Mouse (Mus musculus) midbrain, embryonic 14.5 days (tissue): ENCODE measurements around the gene Leprot. TPM values are rescaled to one million over a fixed set of nuclear protein-coding genes. Genes with fewer than 3 reads are reported as not detected.
A peak's percentile ranks its signal among the peaks of the same experiment; 100 is the strongest.

Experiments used
- ATAC-seq: fragments of 200-750 bp; cut with Nextera tagmentation; 2 replicates; pipeline ENCODE4 v1.8.0; 2017; ENCODE audit warnings: moderate number of reproducible peaks, moderate library complexity; ENCODE audit not compliant: low FRiP score, low TSS enrichment
- DNase-seq: peaks from one replicate; pipeline ENCODE4 v3.0.0-alpha.2; 2015
- H3K27ac ChIP-seq: fragments of 300-500 bp; sonication (generic); replicated peaks from 2 replicates; pipeline ENCODE4 v1.5.1; 2014; ENCODE audit warnings: mild to moderate bottlenecking, low read depth, low read length, moderate library complexity
- H3K27me3 ChIP-seq: fragments of 300-500 bp; sonication (generic); 2 replicates; pipeline ENCODE4 v1.6.1; 2014; ENCODE audit warnings: low read length, control low read depth, mixed read lengths; ENCODE audit not compliant: control insufficient read depth, insufficient read depth
- H3K36me3 ChIP-seq: fragments of 300-500 bp; sonication (generic); 2 replicates; pipeline ENCODE4 v1.6.1; 2014; ENCODE audit warnings: low read length, control low read depth; ENCODE audit not compliant: control insufficient read depth, insufficient read depth
- H3K4me1 ChIP-seq: fragments of 300-500 bp; sonication (generic); 2 replicates; pipeline ENCODE4 v1.6.1; 2014; ENCODE audit warnings: mild to moderate bottlenecking, antibody characterized with exemption, low read length, control low read depth; ENCODE audit not compliant: control insufficient read depth, insufficient read depth
- H3K4me2 ChIP-seq: fragments of 300-500 bp; sonication (generic); 2 replicates; pipeline ENCODE4 v1.6.1; 2014; ENCODE audit warnings: mild to moderate bottlenecking, low read length, moderate library complexity
- H3K4me3 ChIP-seq: fragments of 300-500 bp; sonication (generic); replicated peaks from 2 replicates; pipeline ENCODE4 v1.5.1; 2014; ENCODE audit warnings: low read depth, low read length
- H3K9ac ChIP-seq: fragments of 300-500 bp; sonication (generic); replicated peaks from 2 replicates; pipeline ENCODE4 v1.6.1; 2014; ENCODE audit warnings: mild to moderate bottlenecking, low read length, moderate library complexity
- H3K9me3 ChIP-seq: fragments of 300-500 bp; sonication (generic); 2 replicates; pipeline ENCODE4 v1.6.1; 2016; ENCODE audit warnings: low read length, control low read depth, mixed read lengths; ENCODE audit not compliant: control insufficient read depth
- WGBS: fragments of 180-500 bp; shearing (Covaris S2); extraction: QIAGEN DNeasy Blood & Tissue Kit; methylation state at CpG from one replicate; pipeline ENCODE4 v1.1.7; 2014; 5-methylcytosine and 5-hydroxymethylcytosine counted together
- polyA plus RNA-seq: library from polyadenylated mRNA; unstranded; fragments of >200 nt; fragmentation: Nextera tagmentation; extraction: Ambion mirVana; gene quantifications from 2 replicates; pipeline ENCODE4 v1.2.1, GENCODE M21; 2014

Gene Leprot
- polyA plus RNA-seq, 1 experiment from 2014 or later = 102 TPM

- no peak overlapping the region for H3K4me2 ChIP-seq
- 91% methylated on average over 1 of the region's 1 CpGs for WGBS
- H3K4me1 ChIP-seq = no peaks in the 10 kb centered on the region
- H3K27me3 ChIP-seq = no peaks in the 10 kb centered on the region
- peaks cover 62% of the 10 kb centered on the region for H3K36me3 ChIP-seq
- H3K4me3 ChIP-seq = no peak overlapping the region
- DNase-seq (no peak), ATAC-seq (no peak)
- H3K9me3 ChIP-seq = no peaks in the 10 kb centered on the region
- H3K27ac ChIP-seq = no peak overlapping the region
- H3K9ac ChIP-seq = no peak overlapping the region
Measured at GRCm38 (mm10) chr4:101637472-101637871, 10.0 kb upstream of the Leprot start.

DNA sequence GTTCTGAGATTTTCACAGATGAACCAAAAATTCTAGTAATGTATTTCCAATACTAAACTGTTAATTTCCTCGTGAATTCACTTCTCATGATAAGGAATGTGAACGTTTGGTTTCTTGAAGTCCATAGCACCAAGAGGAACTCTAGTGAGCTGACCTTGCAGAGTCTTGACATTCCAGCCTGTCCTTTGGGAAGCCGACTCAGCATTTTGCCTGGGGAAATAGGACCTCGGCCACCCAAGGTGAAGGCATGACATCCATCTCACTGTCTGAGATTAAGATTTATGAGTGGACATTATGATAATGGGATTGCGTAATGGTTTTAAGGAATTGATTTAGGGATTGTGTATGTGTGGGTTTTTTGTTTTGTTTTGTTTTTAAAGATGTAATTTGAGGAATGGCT lies 6.9 kb upstream of the Leprot start:
- no peaks in the 10 kb centered on the region for H3K27me3 ChIP-seq
- no peak overlapping the region for H3K9ac ChIP-seq
- no peak for ATAC-seq
- no peak for DNase-seq
- H3K4me2 ChIP-seq = no peak overlapping the region
- no peak overlapping the region for H3K27ac ChIP-seq
- H3K4me3 ChIP-seq = no peak overlapping the region
- WGBS = 92% methylated on average over 5 of the region's 5 CpGs
- peaks cover 45% of the 10 kb centered on the region for H3K36me3 ChIP-seq
- no peaks in the 10 kb centered on the region for H3K4me1 ChIP-seq
- H3K9me3 ChIP-seq = no peaks in the 10 kb centered on the region

- ATAC-seq = no peak
- Histone ChIP-seq H3K4me2 (no peak overlapping the region), H3K9me3 (no peaks in the 10 kb centered on the region), H3K27me3 (no peaks in the 10 kb centered on the region), H3K4me3 (no peak overlapping the region), H3K27ac (no peak overlapping the region), H3K36me3 (peaks cover 26% of the 10 kb centered on the region), H3K9ac (no peak overlapping the region), H3K4me1 (0 out of 2 replicates have a peak, but pooled peaks cover 5% of the 10 kb centered on the region)
- WGBS = 82% methylated on average over 6 of the region's 6 CpGs
- DNase-seq = no peak
Measured at GRCm38 (mm10) chr4:101642708-101643107, 4.8 kb upstream of the Leprot start.

DNA sequence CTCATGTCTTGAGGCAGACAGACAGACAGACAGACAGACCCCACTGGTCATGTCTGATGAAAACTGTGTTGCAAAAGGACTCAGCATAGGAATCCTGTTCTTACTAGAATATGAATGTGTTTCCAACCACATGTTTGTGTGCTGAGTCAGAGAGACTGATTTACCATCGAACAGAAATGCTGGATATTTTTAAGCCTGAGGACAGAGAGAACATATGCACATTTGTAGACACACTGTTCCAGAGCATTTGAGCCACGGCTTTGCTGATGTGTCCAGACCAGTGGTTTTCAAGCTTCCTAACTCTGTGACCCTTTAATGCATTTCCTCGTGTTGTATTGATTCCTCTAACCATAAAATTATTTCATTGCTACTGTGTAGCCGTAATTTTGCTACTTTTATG lies 4.3 kb upstream of the Leprot start:
- Histone ChIP-seq H3K9me3 (no peaks in the 10 kb centered on the region), H3K4me1 (0 out of 2 replicates have a peak, but pooled peaks cover 5% of the 10 kb centered on the region), H3K36me3 (peaks cover 24% of the 10 kb centered on the region), H3K4me2 (no peak overlapping the region), H3K27me3 (no peaks in the 10 kb centered on the region), H3K27ac (no peak overlapping the region), H3K4me3 (no peak overlapping the region), H3K9ac (no peak overlapping the region)
- no peak for DNase-seq
- ATAC-seq = no peak
- WGBS = 83% methylated on average over 4 of the region's 4 CpGs

GRCm38 (mm10) chr4:101646857-101647195 lies 692 bp upstream of the Leprot start:
- Histone ChIP-seq H3K4me1 (peaks cover 18% of the 10 kb centered on the region), H3K4me3 (peak overlapping the region; percentile 71), H3K36me3 (no peaks in the 10 kb centered on the region), H3K27me3 (no peaks in the 10 kb centered on the region), H3K9ac (no peak overlapping the region; the same call in 1 of the 2 replicates), H3K9me3 (no peaks in the 10 kb centered on the region), H3K4me2 (peak overlapping the region; percentile 57), H3K27ac (0 out of 2 replicates have a peak overlapping the region, but pooled peaks have one; percentile 43)
- DNase-seq (no peak), ATAC-seq (no peak)
- under 1% methylated on average over 8 of the region's 8 CpGs for WGBS

DNA sequence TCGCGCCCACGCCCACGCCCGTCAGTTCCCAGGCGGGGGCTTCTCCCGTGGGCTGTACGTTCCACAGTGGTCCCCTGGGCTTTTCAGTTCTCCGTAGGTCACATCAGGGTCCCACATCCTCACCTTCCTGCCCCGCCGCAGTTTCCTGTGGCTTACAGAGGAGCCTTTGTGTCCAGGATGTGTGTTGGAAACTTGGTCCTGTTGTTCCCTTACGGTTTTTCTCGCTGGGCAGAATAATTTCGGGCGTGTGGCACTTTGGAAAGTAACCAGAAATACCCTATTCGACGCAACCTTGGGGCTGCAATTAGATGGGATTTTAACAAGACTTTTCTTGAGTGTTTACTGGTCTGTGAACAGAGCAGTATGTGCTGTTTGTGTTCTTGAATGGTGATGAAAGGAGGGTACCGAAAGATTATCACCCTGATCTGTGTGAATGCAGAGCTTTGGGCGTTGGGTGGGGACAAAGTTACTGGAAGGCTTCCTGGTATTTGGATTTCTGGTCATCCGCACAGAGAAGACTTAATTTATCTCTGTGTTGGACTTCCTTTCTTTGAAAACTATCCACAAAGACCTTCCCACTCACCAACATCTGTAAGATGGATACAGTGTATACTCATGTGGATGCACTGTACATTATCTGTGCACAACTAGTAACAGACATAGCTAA lies 591 bp downstream of the Leprot start:
- peak overlapping the region; percentile 84 for H3K9ac ChIP-seq
- peaks cover 18% of the 10 kb centered on the region for H3K4me1 ChIP-seq
- no peaks in the 10 kb centered on the region for H3K9me3 ChIP-seq
- WGBS = under 1% methylated on average over 20 of the region's 20 CpGs
- H3K27ac ChIP-seq = peak overlapping the region; percentile 90
- ATAC-seq (no peak), DNase-seq (no peak)
- H3K4me3 ChIP-seq = peak overlapping the region; percentile 71
- no peaks in the 10 kb centered on the region for H3K27me3 ChIP-seq
- H3K4me2 ChIP-seq = peak overlapping the region; percentile 57
- H3K36me3 ChIP-seq = no peaks in the 10 kb centered on the region

- Histone ChIP-seq H3K36me3 (0 out of 2 replicates have a peak, but pooled peaks cover 1% of the 10 kb centered on the region), H3K4me1 (peaks cover 18% of the 10 kb centered on the region), H3K27ac (no peak overlapping the region), H3K27me3 (no peaks in the 10 kb centered on the region), H3K9me3 (no peaks in the 10 kb centered on the region), H3K4me2 (peak overlapping the region; percentile 57), H3K4me3 (peak overlapping the region; percentile 71), H3K9ac (no peak overlapping the region)
- no peak for ATAC-seq
- DNase-seq = no peak
- WGBS = 95% methylated on average over 1 of the region's 1 CpGs
Measured at GRCm38 (mm10) chr4:101648745-101649144, 1.2 kb downstream of the Leprot start.

GRCm38 (mm10) chr4:101650961-101651360 lies 3.4 kb downstream of the Leprot start:
- Histone ChIP-seq H3K9ac (no peak overlapping the region), H3K4me2 (no peak overlapping the region), H3K27me3 (no peaks in the 10 kb centered on the region), H3K27ac (no peak overlapping the region), H3K4me3 (no peak overlapping the region), H3K9me3 (no peaks in the 10 kb centered on the region), H3K4me1 (peaks cover 18% of the 10 kb centered on the region), H3K36me3 (0 out of 2 replicates have a peak, but pooled peaks cover 3% of the 10 kb centered on the region)
- no peak for DNase-seq
- 91% methylated on average over 2 of the region's 2 CpGs for WGBS
- no peak for ATAC-seq

DNA sequence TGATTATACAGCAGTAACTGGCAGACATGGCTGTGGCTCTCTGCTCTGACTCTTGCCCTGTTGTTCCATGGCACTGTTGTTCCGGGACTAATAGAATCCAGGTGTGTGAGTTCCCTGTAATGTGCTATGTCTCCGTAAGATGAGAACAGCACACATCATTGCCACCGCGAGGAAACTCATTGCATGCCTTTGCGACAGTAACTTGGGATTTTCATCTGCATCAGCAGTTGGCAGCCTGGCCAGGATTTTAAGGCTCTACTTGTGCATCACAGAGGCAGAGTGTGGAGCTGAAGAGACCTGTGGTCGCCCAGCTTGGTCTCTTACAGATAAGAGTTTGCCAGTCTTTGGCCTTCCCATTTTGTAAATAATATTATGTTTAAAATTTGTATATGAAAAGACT lies 6.7 kb downstream of the Leprot start:
- Histone ChIP-seq H3K27ac (no peak overlapping the region), H3K4me1 (peaks cover 4% of the 10 kb centered on the region), H3K36me3 (peaks cover 11% of the 10 kb centered on the region), H3K9me3 (no peaks in the 10 kb centered on the region), H3K4me3 (no peak overlapping the region), H3K9ac (no peak overlapping the region), H3K4me2 (no peak overlapping the region), H3K27me3 (no peaks in the 10 kb centered on the region)
- WGBS = 94% methylated on average over 6 of the region's 6 CpGs
- ATAC-seq = no peak
- no peak for DNase-seq
